Mouse (Mus musculus): ENCODE data around the gene Rpl32. TPM values are rescaled to one million over a fixed set of nuclear protein-coding genes. Genes with fewer than 3 reads are reported as not detected.

Rpl32 gene
- 1,247 and 1,390 TPM in 2 replicates for polyA plus RNA-seq (2015; fragmentation: Nextera tagmentation; extraction: Ambion mirVana)

DNA sequence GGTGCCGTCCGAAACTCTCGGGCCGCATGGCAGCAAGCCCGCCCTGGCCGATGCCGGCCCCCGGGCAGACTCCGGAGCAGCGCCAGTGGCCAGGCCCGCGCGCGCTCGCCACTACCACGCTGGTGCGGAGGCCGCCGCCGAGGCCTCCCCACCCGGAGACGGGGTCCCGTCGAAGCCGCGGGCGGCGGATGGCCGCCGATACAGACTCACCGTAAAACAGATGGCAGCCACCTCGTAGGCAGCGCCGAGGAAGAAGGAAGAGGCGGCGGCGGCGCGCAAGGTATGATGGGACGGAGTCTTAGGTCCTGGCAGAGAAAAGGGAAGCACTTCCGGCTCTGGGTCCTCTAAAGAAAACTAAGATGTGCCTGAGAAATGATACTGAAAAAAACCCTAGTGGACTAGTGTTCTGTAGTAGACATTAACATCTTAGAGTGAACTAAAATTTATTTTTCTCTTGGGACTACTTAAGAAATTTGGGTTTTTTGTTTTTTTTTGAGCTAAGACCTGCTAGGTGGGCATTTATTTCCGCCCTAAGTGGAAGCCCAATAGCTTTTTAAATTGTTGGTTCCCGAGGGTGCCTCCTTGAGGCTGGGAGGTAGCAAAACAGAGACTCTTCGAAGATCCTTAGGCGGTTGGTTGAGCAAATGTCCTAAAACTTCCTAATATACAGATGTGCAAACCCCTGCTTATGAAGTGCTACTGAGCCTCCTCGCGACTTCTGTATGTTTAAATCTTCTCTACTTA is at the start of gene Rpl32:
Gene Rpl32, minus strand, starts transcription at position 260 of the 744 bp plus-strand sequence.
- WGBS: under 1% methylated on average over 47 of the region's 47 CpGs
- H3K9ac ChIP-seq: peak within 1 kb of the TSS; percentile 99
- H3K9me3 ChIP-seq: no peaks in the 10 kb centered on the region
- H3K4me1 ChIP-seq (replicated peaks): peaks cover 25% of the 10 kb centered on the region
- H3K27me3 ChIP-seq: no peaks in the 10 kb centered on the region
- peak within 1 kb of the TSS; percentile 88 for H3K4me2 ChIP-seq
- H3K36me3 ChIP-seq: peaks cover 38% of the 10 kb centered on the region
- ATAC-seq (ENCODE audit: low read depth): peak; percentile 88
- peak within 1 kb of the TSS; percentile 96 for H3K27ac ChIP-seq (replicated peaks)
- peak within 1 kb of the TSS; percentile 100 for H3K4me3 ChIP-seq

GRCm38 (mm10) chr6:115856361-115856745 is 47.8 kb upstream of the Rpl32 start:
- no peak for ATAC-seq (ENCODE audit: low read depth)
- Histone ChIP-seq H3K27me3 (no peaks in the 10 kb centered on the region), H3K27ac (replicated peaks) (no peak overlapping the region), H3K4me3 (no peak overlapping the region), H3K4me2 (no peak overlapping the region), H3K4me1 (replicated peaks) (peaks cover 23% of the 10 kb centered on the region), H3K9me3 (no peaks in the 10 kb centered on the region), H3K36me3 (no peaks in the 10 kb centered on the region), H3K9ac (no peak overlapping the region)
- 86% methylated on average over 4 of the region's 4 CpGs for WGBS

DNA sequence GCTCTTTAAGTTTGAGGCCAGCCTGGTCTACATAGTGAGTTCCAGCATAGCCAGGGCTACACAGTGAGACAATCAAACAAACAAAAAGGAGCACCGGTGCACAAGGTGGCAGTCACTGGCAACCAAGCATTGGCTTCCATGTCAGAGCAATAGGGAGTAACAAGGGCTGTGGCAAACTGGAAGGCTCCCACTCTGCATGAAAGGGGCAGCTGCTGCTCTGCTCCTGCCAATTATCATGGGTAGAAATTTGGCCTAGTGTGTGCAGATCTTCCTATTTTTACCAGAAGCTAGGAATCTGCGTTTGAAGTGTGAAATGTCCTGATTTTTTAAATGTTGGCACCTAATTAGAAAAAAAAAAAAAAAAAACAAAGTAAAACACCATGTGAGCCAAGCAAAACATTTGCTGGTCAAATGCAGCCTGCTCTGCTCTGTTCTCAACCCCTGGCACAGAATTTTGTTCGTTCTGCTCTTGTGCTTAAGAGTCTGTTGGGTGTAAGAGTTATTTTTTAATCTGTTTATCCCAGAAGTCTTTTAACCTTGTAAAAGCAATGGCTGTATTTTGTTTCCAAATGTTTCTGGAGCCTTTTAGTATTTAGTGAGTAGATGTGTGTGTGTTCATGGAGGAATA is 47.3 kb upstream of the Rpl32 start:
- Histone ChIP-seq H3K36me3 (no peaks in the 10 kb centered on the region), H3K27ac (replicated peaks) (no peak overlapping the region), H3K4me3 (no peak overlapping the region), H3K9me3 (no peaks in the 10 kb centered on the region), H3K4me1 (replicated peaks) (peaks cover 23% of the 10 kb centered on the region), H3K4me2 (no peak overlapping the region), H3K27me3 (no peaks in the 10 kb centered on the region), H3K9ac (no peak overlapping the region)
- no peak for ATAC-seq (ENCODE audit: low read depth)
- 85% methylated on average over 3 of the region's 3 CpGs for whole genome bisulfite sequencing

GRCm38 (mm10) chr6:115854432-115854831 is 45.9 kb upstream of the Rpl32 start:
- no peak for ATAC-seq (ENCODE audit: low read depth)
- no peak overlapping the region for H3K27ac ChIP-seq (replicated peaks)
- peaks cover 8% of the 10 kb centered on the region for H3K36me3 ChIP-seq
- H3K27me3 ChIP-seq: no peaks in the 10 kb centered on the region
- 64% methylated on average over 2 of the region's 2 CpGs for WGBS
- H3K9ac ChIP-seq: no peak overlapping the region
- H3K4me3 ChIP-seq: no peak overlapping the region
- H3K4me1 ChIP-seq (replicated peaks): peaks cover 23% of the 10 kb centered on the region
- H3K9me3 ChIP-seq: no peaks in the 10 kb centered on the region
- no peak overlapping the region for H3K4me2 ChIP-seq

DNA sequence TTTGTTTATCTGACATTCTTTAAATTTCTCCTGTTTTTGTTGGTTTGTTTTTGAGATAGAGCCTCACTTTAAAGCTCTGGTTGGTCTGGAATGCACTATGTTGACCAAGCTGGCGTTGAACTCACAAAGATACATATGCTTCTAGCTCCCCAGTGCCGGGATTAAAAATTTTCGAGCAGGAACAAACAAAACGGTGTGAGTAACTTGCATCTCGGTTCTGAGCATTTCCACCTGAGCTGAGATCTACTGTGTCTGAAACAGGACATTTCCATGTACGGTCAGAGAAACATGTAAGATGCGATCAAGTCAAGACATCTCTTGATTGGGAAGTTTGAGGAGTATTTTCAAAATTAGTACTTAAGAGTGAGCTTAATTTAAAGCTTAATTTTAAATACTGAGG is 45.4 kb upstream of the Rpl32 start:
- no peak for ATAC-seq (ENCODE audit: low read depth)
- Histone ChIP-seq H3K27ac (replicated peaks) (peak overlapping the region; percentile 83), H3K9ac (peak overlapping the region; percentile 63), H3K27me3 (no peaks in the 10 kb centered on the region), H3K9me3 (no peaks in the 10 kb centered on the region), H3K4me1 (replicated peaks) (peaks cover 23% of the 10 kb centered on the region), H3K36me3 (peaks cover 9% of the 10 kb centered on the region), H3K4me3 (peak overlapping the region; percentile 56), H3K4me2 (peak overlapping the region; percentile 56)
- WGBS: 52% methylated on average over 7 of the region's 7 CpGs

- WGBS: under 1% methylated on average over 51 of the region's 51 CpGs
- Histone ChIP-seq H3K27me3 (no peaks in the 10 kb centered on the region), H3K9me3 (no peaks in the 10 kb centered on the region), H3K36me3 (peaks cover 16% of the 10 kb centered on the region), H3K4me3 (peak within 1 kb of the TSS; percentile 56), H3K4me1 (replicated peaks) (peaks cover 23% of the 10 kb centered on the region), H3K4me2 (peak within 1 kb of the TSS; percentile 87), H3K27ac (replicated peaks) (peak within 1 kb of the TSS; percentile 84), H3K9ac (peak within 1 kb of the TSS; percentile 73)
- peak; percentile 99 for ATAC-seq (ENCODE audit: low read depth)
Measured at GRCm38 (mm10) chr6:115853091-115853813, 44.7 kb upstream of the Rpl32 start, which contains the start of the genes Mbd4 and Ift122. Mbd4 (minus strand) TSS chr6:115853371. Ift122 (plus strand) TSS chr6:115853470.

DNA sequence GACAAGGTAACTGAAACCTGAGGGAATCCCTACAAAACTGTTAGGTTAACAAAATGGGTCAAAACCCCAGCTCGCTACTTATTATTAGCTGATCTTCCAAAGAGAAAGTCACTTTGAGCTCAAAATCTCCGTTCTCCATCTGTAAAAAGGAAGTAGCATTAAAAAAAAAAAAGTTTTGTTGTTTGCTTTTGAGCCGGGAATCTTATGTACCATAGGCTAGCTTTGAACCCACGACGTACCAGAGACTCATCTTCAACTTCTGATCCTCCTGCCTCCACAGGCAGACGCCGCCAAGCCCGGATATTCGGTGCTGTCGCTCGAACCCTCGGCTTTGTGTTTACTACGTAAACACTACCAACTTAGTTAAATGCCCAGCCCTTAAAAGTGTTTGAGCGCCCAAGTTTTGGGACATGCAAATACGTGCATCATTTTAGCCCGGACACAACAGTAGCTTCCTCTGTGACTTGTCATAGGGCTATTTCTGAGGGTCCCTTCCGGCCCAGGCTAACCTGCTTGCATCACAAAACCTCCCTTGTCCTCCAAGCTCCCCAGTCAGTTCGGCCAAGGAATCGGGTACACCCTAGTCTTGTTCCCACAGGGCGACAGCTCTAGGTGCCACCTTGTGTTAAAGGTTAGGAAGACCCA is 44.0 kb upstream of the Rpl32 start:
- Histone ChIP-seq H3K4me3 (peak overlapping the region; percentile 56), H3K4me2 (peak overlapping the region; percentile 87), H3K27me3 (no peaks in the 10 kb centered on the region), H3K4me1 (replicated peaks) (peaks cover 23% of the 10 kb centered on the region), H3K27ac (replicated peaks) (peak overlapping the region; percentile 84), H3K9me3 (no peaks in the 10 kb centered on the region), H3K36me3 (peaks cover 21% of the 10 kb centered on the region), H3K9ac (peak overlapping the region; percentile 73)
- WGBS: 5% methylated on average over 20 of the region's 20 CpGs
- no peak; the same call in 1 of the 2 replicates for ATAC-seq (ENCODE audit: low read depth)

- Histone ChIP-seq H3K9me3 (no peaks in the 10 kb centered on the region), H3K27me3 (no peaks in the 10 kb centered on the region), H3K4me2 (no peak overlapping the region), H3K36me3 (peaks cover 34% of the 10 kb centered on the region), H3K9ac (no peak overlapping the region), H3K27ac (replicated peaks) (no peak overlapping the region), H3K4me3 (no peak overlapping the region), H3K4me1 (replicated peaks) (peaks cover 15% of the 10 kb centered on the region)
- no peak for ATAC-seq (ENCODE audit: low read depth)
- 92% methylated on average over 10 of the region's 10 CpGs for WGBS
Measured at GRCm38 (mm10) chr6:115848598-115849304, 40.2 kb upstream of the Rpl32 start.

DNA sequence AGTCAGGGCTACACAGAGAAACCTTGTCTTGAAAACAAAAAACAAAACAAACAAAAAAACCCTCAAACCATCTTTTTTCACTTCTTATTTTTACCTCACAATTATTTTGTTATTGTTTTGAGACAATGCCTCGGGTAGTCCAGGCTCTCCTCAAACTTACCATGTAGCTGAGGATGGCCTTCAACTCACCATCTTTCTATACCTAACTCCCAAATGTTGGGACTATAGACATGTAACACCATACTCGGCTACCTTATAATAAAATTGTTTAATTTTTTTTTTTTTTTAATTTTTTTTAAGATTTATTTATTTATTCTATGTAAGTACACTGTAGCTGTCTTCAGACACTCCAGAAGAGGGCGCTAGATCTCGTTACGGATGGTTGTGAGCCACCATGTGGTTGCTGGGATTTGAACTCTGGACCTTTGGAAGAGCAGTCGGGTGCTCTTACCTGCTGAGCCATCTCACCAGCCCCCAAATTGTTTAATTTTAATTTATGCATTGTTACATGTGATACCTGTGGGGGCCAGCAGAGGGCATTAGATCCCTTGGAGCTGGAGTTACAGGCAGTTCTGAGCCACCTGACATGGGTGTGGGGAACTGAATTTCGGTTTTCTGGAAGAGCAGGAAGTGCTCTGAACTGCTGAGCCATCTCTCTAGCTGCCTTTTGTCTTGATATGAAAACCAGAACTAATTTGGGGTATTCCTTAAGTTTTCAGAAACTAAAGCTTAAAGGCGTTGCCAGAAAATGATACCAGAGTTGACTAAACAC is 38.3 kb upstream of the Rpl32 start:
- H3K9me3 ChIP-seq: no peaks in the 10 kb centered on the region
- 47% methylated on average over 8 of the region's 8 CpGs for WGBS

DNA sequence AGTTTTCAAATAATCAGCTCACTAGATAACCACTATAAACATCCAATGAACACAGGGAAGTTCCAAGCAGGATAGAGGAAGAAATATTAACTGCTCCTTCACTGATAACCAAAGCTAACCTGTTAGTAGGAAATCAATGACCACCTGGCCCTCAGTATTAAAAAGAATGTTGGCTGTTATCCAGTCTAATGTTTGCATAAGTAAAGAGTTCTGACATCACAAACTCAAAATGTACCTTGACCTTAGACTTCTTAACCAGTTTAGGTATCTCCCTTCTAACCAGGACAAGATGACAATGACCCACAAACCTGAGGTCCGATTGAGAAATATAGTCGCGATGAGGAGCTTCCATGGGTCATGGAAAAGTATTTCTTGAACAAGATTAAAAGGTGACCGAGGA is 36.5 kb upstream of the Rpl32 start:
- no peak for ATAC-seq (ENCODE audit: low read depth)
- H3K27ac ChIP-seq (replicated peaks): no peak overlapping the region
- no peaks in the 10 kb centered on the region for H3K9me3 ChIP-seq
- H3K4me3 ChIP-seq: no peak overlapping the region
- no peak overlapping the region for H3K4me2 ChIP-seq
- H3K9ac ChIP-seq: no peak overlapping the region
- 94% methylated on average over 4 of the region's 4 CpGs for WGBS
- peaks cover 47% of the 10 kb centered on the region for H3K36me3 ChIP-seq
- H3K27me3 ChIP-seq: no peaks in the 10 kb centered on the region
- H3K4me1 ChIP-seq (replicated peaks): no peaks in the 10 kb centered on the region

More for the DNA sequence above, 38.3 kb upstream of the Rpl32 start:
- no peaks in the 10 kb centered on the region for H3K27me3 ChIP-seq
- ATAC-seq (ENCODE audit: low read depth): no peak
- H3K4me3 ChIP-seq: no peak overlapping the region
- peaks cover 50% of the 10 kb centered on the region for H3K36me3 ChIP-seq
- H3K27ac ChIP-seq (replicated peaks): no peak overlapping the region
- H3K9ac ChIP-seq: no peak overlapping the region
- peaks cover 2% of the 10 kb centered on the region for H3K4me1 ChIP-seq (replicated peaks)
- no peak overlapping the region for H3K4me2 ChIP-seq

- Histone ChIP-seq H3K9ac (no peak overlapping the region), H3K27ac (replicated peaks) (no peak overlapping the region), H3K36me3 (peaks cover 21% of the 10 kb centered on the region), H3K9me3 (no peaks in the 10 kb centered on the region), H3K4me1 (replicated peaks) (peaks cover 14% of the 10 kb centered on the region; the same call in 1 of the 2 replicates), H3K4me3 (peak overlapping the region; percentile 41), H3K4me2 (peak overlapping the region; percentile 64), H3K27me3 (no peaks in the 10 kb centered on the region)
- 76% methylated on average over 5 of the region's 5 CpGs for WGBS
- peak; percentile 15; the same call in 1 of the 2 replicates for ATAC-seq (ENCODE audit: low read depth)
Measured at GRCm38 (mm10) chr6:115838745-115839144, 30.2 kb upstream of the Rpl32 start.
